Mouse (Mus musculus): Measurements from ENCODE around the gene Gm16253. TPM values are rescaled to one million over a fixed set of nuclear protein-coding genes. Genes with fewer than 3 reads are reported as not detected.

Gene Gm16253
- polyA plus RNA-seq, 1 experiment = not detected

DNA sequence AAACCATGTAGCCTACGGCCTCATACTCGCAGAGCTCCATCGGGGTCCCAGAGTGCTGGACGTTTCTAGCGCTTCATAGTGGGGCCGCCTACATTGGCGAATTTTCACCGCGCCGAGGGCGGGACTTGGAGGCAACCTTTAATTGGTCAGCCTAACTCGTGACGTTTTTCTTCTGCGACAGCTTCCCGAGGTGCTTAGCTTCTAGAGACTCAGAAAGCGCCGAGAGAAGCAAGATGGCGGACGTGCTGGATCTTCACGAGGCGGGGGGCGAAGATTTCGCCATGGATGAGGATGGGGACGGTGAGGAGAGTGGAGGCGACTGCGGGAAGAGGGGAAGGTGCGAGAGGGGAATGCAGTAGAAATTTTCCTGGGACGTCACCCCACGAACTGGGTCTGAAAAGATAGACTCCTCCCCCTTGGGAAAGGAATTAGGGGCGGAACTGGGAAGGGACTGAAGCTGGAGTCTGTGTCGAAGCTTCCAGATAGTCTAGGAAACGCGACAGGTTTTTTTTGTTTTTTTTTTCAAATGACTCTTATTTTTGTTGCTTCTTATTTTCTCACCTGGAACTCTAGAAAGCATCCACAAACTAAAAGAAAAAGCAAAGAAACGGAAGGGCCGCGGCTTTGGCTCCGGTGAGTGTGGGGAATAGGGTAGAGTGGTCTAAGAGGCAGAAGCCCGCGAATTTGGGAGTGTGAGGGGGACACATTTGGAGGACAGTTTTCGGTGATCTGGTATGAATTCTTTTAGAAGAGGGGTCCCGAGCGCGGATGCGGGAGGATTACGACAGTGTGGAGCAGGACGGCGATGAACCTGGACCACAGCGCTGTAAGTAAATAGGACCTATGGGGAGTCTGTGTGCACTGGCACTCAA, 53.2 kb downstream of the Gm16253 start, which contains the start of gene Rbm8a:
TSS of gene Rbm8a (plus strand) at position 205 of the 872 bp plus-strand sequence.
- Histone ChIP-seq H3K4me1 (ENCODE audit: control insufficient read depth, insufficient read depth, insufficient read length, low read length) (0 out of 2 replicates have a peak, but pooled peaks cover 2% of the 10 kb centered on the region), H3K27ac (replicated peaks; ENCODE audit: low read depth, low read length) (peak within 1 kb of the TSS; percentile 98), H3K4me3 (ENCODE audit: insufficient read depth, low read depth, low read length) (peak within 1 kb of the TSS; percentile 90)

Other genes starting within 250 kb of the Gm16253 start
- not detected in 2 replicates for gene BC107364, start 124.7 kb upstream of the Gm16253 start, polyA plus RNA-seq (2012; ENCODE audit: insufficient read depth, insufficient read length, missing spikeins)
- gene Hfe2, start 51.8 kb upstream of the Gm16253 start, polyA plus RNA-seq (2012; ENCODE audit: insufficient read depth, insufficient read length, missing spikeins) = 5.4 and 8.2 TPM in 2 replicates
- gene Txnip, start 19.0 kb upstream of the Gm16253 start, polyA plus RNA-seq (2012; ENCODE audit: insufficient read depth, insufficient read length, missing spikeins) = 1,091 and 1,303 TPM in 2 replicates
- 39.0 and 72.4 TPM in 2 replicates for gene Polr3gl, start 17.2 kb downstream of the Gm16253 start, polyA plus RNA-seq (2012; ENCODE audit: insufficient read depth, insufficient read length, missing spikeins)
- gene Ankrd34a, start 19.7 kb downstream of the Gm16253 start, polyA plus RNA-seq (2012; ENCODE audit: insufficient read depth, insufficient read length, missing spikeins) = not detected in 2 replicates
- gene Lix1l, start 24.2 kb downstream of the Gm16253 start, polyA plus RNA-seq (2012; ENCODE audit: insufficient read depth, insufficient read length, missing spikeins) = 10.0 and 11.0 TPM in 2 replicates
- 78.8 and 110 TPM in 2 replicates for gene Rbm8a, start 52.9 kb downstream of the Gm16253 start, polyA plus RNA-seq (2012; ENCODE audit: insufficient read depth, insufficient read length, missing spikeins)
- 31.9 and 35.4 TPM in 2 replicates for gene Pex11b, start 58.4 kb downstream of the Gm16253 start, polyA plus RNA-seq (2012; ENCODE audit: insufficient read depth, insufficient read length, missing spikeins)
- gene Gm42957, start 58.5 kb downstream of the Gm16253 start, polyA plus RNA-seq (2012; ENCODE audit: insufficient read depth, insufficient read length, missing spikeins) = not detected in 2 replicates
- 0.20 and 0.67 TPM in 2 replicates for gene Itga10, start 68.6 kb downstream of the Gm16253 start, polyA plus RNA-seq (2012; ENCODE audit: insufficient read depth, insufficient read length, missing spikeins)
- 0.29 TPM in 1 of 2 replicates, not detected in the other for gene Ankrd35, start 93.1 kb downstream of the Gm16253 start, polyA plus RNA-seq (2012; ENCODE audit: insufficient read depth, insufficient read length, missing spikeins)
- gene Pias3, start 119.4 kb downstream of the Gm16253 start, polyA plus RNA-seq (2012; ENCODE audit: insufficient read depth, insufficient read length, missing spikeins) = 8.2 and 9.0 TPM in 2 replicates
- gene Nudt17, start 131.6 kb downstream of the Gm16253 start, polyA plus RNA-seq (2012; ENCODE audit: insufficient read depth, insufficient read length, missing spikeins) = 4.4 and 5.3 TPM in 2 replicates
- gene Polr3c, start 150.6 kb downstream of the Gm16253 start, polyA plus RNA-seq (2012; ENCODE audit: insufficient read depth, insufficient read length, missing spikeins) = 23.7 and 25.5 TPM in 2 replicates
- 23.6 and 25.6 TPM in 2 replicates for gene Rnf115, start 150.7 kb downstream of the Gm16253 start, polyA plus RNA-seq (2012; ENCODE audit: insufficient read depth, insufficient read length, missing spikeins)